Mouse (Mus musculus): ENCODE results near the gene 4930550L24Rik. TPM values are rescaled to one million over a fixed set of nuclear protein-coding genes. Genes with fewer than 3 reads are reported as not detected.

Gene 4930550L24Rik
- total RNA-seq (2021): not detected in 2 replicates
- long read RNA-seq, experiment 1: 0 reads
- long read RNA-seq, experiment 2: 0 reads

GRCm38 (mm10) chrX:58909060-58909459 lies at the start of gene 4930550L24Rik:
Gene 4930550L24Rik, plus strand, starts transcription at chrX:58909360.
- DNase-seq: no peak

- DNase-seq: no peak
Observed at GRCm38 (mm10) chrX:58900753-58901152, 8.4 kb upstream of the 4930550L24Rik start.

- DNase-seq: no peak
Observed at GRCm38 (mm10) chrX:58967969-58968368, 58.8 kb downstream of the 4930550L24Rik start.

Measured in adrenal gland, postnatal 14 days (tissue).